Mouse (Mus musculus) gastrocnemius, adult 18-20 months (tissue): ENCODE data around the gene Zc3h12b. TPM values are rescaled to one million over a fixed set of nuclear protein-coding genes. Genes with fewer than 3 reads are reported as not detected.
A peak's percentile ranks its signal among the peaks of the same experiment; 100 is the strongest.

ENCODE experiments used
- DNase-seq: peaks from one replicate; pipeline ENCODE4 v3.0.0; 2021; ENCODE audit warnings: low spot score
- long read RNA-seq, 2 experiments: library from polyadenylated mRNA; stranded (forward); transcript quantifications; one replicate each; pipeline ENCODE4 v2.0.0; 2021
- total RNA-seq, 2 experiments: library from RNA; stranded (reverse); gene quantifications; 2 replicates each; pipeline ENCODE4 v1.2.3; 2021

Gene Zc3h12b
- total RNA-seq = under 1 TPM; 0.27 to 0.28 TPM
- long read RNA-seq, experiment 1 = 0 reads
- long read RNA-seq, experiment 2 = 0 reads

GRCm38 (mm10) chrX:95711227-95712111 is at the start of gene Zc3h12b:
Zc3h12b (plus strand) TSS chrX:95711678.
- DNase-seq = peak; percentile 45

- DNase-seq = no peak
Measured at GRCm38 (mm10) chrX:95682206-95682605, 29.3 kb upstream of the Zc3h12b start.

GRCm38 (mm10) chrX:95687119-95687518 is 24.4 kb upstream of the Zc3h12b start:
- no peak for DNase-seq

- peak; percentile 3 for DNase-seq
Measured at GRCm38 (mm10) chrX:95738253-95738652, 26.8 kb downstream of the Zc3h12b start.

DNA sequence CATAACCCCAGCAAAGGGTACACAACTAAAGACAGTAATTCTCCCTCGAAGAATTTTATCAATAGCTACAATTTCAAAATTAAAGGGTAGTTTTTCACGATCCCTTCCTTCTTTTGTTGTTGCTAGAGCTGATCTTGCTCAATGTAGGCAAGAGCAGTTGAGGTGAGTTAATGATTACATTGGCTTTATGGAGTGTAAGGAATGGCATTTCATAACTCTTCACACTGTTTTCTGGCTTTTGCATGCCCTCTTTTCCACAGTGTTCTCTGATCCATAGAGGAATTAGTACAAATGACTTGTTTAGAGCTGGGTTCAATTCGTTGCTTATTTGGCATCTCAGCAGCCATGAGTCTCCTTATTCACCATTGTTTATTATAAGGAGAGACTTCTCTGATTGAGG is 84.4 kb downstream of the Zc3h12b start:
- DNase-seq = no peak

- no peak for DNase-seq
Measured at GRCm38 (mm10) chrX:95801790-95802189, 90.3 kb downstream of the Zc3h12b start.

- no peak for DNase-seq
Measured at GRCm38 (mm10) chrX:95852806-95853205, 141.3 kb downstream of the Zc3h12b start.

GRCm38 (mm10) chrX:95881111-95881510 is 169.6 kb downstream of the Zc3h12b start:
- no peak for DNase-seq

DNA sequence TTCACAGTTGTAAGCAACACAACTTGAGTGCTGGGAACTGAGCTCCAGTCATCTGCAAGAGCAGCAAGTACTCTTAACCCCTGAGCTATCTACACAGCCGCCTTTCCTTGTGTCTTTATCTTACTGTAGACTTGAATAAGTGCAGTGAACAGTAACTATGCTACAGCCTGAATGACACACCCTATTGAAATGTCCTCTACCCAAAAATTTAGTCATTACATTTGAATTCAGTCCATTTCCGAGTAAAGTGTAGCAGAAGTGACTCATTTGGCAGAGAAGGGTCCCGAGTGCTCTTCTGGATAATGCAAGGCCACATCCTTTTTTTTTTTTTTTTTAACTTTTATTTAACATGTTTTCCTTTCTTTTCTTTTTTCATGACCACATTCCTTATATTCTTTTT is 191.2 kb downstream of the Zc3h12b start:
- no peak for DNase-seq

DNA sequence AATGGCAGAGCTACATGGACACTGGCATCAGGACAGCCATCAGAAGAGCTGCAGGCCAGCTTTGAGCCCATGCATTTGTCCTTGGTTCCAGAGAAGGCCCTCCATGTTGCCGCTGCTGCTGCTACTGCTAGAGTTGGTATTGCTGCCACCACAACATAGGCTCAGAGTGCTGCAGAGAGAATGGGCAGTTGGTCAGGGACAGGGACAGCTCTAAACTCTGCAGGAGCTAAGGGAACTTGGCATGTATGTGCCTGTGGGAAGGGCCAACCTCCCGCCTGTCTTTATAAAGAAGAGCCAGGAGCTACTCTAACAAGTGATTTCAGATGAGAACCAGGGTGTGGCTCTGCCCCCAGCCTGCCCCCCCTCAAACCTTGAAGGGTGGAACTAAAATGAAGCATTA is 224.0 kb downstream of the Zc3h12b start:
- DNase-seq = no peak

GRCm38 (mm10) chrX:95945496-95945895 is 234.0 kb downstream of the Zc3h12b start:
- no peak for DNase-seq

GRCm38 (mm10) chrX:95948135-95948534 is 236.7 kb downstream of the Zc3h12b start:
- DNase-seq = no peak

- DNase-seq = peak; percentile 5
Measured at GRCm38 (mm10) chrX:95950776-95951175, 239.3 kb downstream of the Zc3h12b start.

DNA sequence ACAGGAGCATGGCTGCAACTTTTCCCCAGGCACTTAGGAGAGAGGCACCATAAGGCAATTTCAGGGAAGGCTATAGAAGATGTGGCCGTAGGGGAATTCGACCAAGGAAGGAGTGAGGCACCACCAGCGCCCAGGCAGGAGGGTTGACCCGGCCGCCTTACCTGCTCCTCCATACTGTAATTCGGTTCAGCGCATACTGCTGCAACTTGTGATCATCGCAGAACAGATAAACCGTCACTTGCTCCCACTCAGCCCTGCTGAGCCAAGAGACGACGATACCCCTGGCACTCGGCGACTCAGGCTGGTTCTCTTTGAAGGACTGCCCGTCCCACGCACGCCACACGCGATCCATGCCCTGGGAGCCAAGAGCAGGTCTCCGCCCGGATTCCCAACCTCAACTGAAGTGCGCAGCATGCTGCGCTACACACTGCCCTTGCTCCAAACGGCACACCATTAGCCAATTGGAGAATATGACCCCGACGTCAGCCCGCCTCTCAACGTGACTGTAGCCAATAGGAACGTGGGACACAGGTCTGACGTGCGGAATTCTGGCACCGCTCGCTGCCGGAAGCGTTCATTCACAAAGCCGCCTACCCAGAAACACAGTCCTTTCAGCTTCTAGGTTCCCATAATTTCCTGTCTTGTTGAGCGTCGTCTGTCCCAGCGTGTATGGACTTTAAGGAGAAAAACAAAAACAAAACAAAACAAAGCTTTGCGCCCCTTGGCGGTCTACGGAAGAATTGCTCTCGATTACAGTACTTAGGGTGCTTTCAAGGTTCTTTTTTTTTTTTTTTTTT is 245.2 kb downstream of the Zc3h12b start, which contains the start of gene Las1l:
TSS of gene Las1l (minus strand) at position 466 of the 797 bp plus-strand sequence.
- DNase-seq = peak; percentile 90

- DNase-seq = peak; percentile 1
Measured at GRCm38 (mm10) chrX:95957461-95957860, 246.0 kb downstream of the Zc3h12b start.

DNA sequence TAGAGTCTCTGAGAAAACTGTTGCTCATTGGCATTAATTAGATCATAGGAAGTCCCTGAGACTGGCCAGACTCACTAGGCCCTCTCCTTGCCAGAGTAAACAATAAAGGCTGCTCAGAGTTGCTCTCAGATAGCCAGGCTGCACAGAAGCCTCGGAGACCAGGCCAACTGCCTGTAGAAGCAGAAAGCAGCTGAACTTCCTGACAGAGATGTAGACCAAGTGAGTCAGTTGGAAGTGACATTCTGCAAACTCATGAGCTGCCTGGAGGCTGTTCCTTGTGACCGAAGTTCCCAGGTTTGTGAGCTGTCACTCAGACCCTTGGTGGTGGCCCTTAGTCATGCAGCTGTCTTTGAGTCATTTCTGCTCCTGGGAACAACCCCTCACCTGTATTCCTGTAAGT is 251.9 kb downstream of the Zc3h12b start:
- DNase-seq = no peak

- DNase-seq = no peak
Measured at GRCm38 (mm10) chrX:95965036-95965435, 253.6 kb downstream of the Zc3h12b start.

- peak; percentile 1 for DNase-seq
Measured at GRCm38 (mm10) chrX:95967847-95968593, 256.5 kb downstream of the Zc3h12b start.

DNA sequence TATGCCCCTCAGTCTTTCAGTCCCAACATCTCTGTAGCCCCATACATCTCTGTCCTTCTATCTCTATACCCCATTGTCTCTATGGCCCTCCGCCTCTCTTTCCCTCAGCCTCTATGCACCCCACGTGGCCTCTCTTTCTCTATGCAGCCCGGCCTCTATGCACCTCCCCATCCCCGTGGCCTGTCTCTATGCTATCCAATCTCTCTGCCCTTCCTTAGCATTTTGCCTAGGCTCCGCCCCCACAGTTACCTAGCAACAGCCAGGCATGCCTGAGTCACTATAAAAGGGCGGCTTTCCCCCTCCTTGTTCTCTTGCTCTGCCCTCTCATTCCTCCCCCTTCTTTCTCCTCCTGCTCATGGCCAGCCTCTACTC is 257.1 kb downstream of the Zc3h12b start:
- DNase-seq = peak; percentile 45

GRCm38 (mm10) chrX:95969116-95969515 is 257.6 kb downstream of the Zc3h12b start:
- no peak for DNase-seq

DNA sequence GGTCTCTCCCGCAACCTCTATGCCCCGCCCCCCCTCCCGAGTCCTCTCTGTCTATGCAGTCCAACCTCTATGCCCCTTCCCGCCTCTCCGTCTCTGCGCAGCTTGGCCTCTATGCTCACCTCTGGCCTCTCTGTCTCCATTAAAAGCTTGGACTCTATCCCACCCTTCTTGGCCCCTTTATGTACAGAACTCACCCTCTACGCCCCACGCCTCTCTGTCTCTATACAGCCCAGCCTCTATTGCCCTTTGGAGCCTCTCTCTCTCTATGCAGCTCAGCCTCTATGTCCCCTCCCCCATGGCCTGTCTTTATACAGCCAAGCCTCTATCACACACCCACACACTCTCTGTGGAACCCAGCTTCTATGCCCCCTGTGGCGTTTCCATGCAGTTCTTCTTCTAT is 258.5 kb downstream of the Zc3h12b start:
- DNase-seq = no peak
